Mouse (Mus musculus) limb, embryonic 13.5 days (tissue): Measurements from ENCODE around the gene Egfl6. TPM values are rescaled to one million over a fixed set of nuclear protein-coding genes. Genes with fewer than 3 reads are reported as not detected.
A peak's percentile ranks its signal among the peaks of the same experiment; 100 is the strongest.
"Not testable (repeated sequence)": the region's sequence is repeated elsewhere in the genome, so short reads cannot be mapped to it uniquely, and the experiment has no call there.

ENCODE experiments used
- ATAC-seq: fragments of 200-750 bp; cut with Nextera tagmentation; 2 replicates; pipeline ENCODE4 v1.8.0; 2017; ENCODE audit warnings: low read depth, moderate number of reproducible peaks, moderate TSS enrichment; ENCODE audit not compliant: low FRiP score
- H3K27ac ChIP-seq: fragments of 300-500 bp; sonication (generic); 2 replicates; pipeline ENCODE4 v1.5.1; 2015; ENCODE audit warnings: inconsistent platforms, mild to moderate bottlenecking, moderate library complexity
- H3K27me3 ChIP-seq: fragments of 300-500 bp; sonication (generic); 2 replicates; pipeline ENCODE4 v1.6.1; 2015; ENCODE audit warnings: mild to moderate bottlenecking, inconsistent platforms
- H3K36me3 ChIP-seq: fragments of 300-500 bp; sonication (generic); 2 replicates; pipeline ENCODE4 v1.6.1; 2015; ENCODE audit warnings: inconsistent platforms, mild to moderate bottlenecking, moderate library complexity
- H3K4me1 ChIP-seq: fragments of 300-500 bp; sonication (generic); 2 replicates; pipeline ENCODE4 v1.6.1; 2015; ENCODE audit warnings: inconsistent platforms
- H3K4me2 ChIP-seq: fragments of 300-500 bp; sonication (generic); replicated peaks from 2 replicates; pipeline ENCODE4 v1.6.1; 2015; ENCODE audit warnings: inconsistent platforms, mild to moderate bottlenecking, moderate library complexity
- H3K4me3 ChIP-seq: fragments of 300-500 bp; sonication (generic); 2 replicates; pipeline ENCODE4 v1.5.1; 2015; ENCODE audit warnings: moderate library complexity, mild to moderate bottlenecking, inconsistent platforms
- H3K9ac ChIP-seq: fragments of 300-500 bp; sonication (generic); 2 replicates; pipeline ENCODE4 v1.6.1; 2015; ENCODE audit warnings: mild to moderate bottlenecking, inconsistent platforms
- H3K9me3 ChIP-seq: fragments of 300-500 bp; sonication (generic); 2 replicates; pipeline ENCODE4 v1.6.1; 2016; ENCODE audit warnings: inconsistent platforms
- WGBS: fragments of 180-500 bp; shearing (Covaris S2); methylation state at CpG from one replicate; pipeline ENCODE4 v1.1.7; 2015; 5-methylcytosine and 5-hydroxymethylcytosine counted together
- polyA plus RNA-seq: library from polyadenylated mRNA; unstranded; fragments of >200 nt; fragmentation: Nextera tagmentation; extraction: Ambion mirVana; gene quantifications from 2 replicates; pipeline ENCODE4 v1.2.1, GENCODE M21; 2015

Gene Egfl6
- polyA plus RNA-seq, 1 experiment from 2014 or later, result 86.0 TPM

DNA sequence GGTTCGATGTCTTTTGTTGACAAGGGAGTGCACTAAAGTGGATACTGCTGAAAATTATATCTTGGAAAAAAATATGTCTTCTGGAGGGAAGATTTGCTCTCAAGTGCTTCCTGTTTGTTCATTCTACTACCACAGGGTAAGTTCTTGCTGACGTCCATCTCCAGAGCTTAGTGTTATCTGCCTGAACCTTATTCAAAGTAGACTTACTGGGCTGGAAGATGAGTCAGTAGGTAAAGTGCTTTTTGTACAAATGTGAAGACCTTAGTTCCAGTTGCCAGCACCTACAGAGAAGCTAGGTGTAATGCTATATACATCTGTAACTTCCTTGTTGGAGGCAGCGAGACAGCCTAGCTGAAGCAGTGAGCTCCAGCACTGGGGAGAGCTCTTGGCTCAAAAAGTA is 69.6 kb downstream of the Egfl6 start:
- ATAC-seq, result no peak
- Histone ChIP-seq H3K4me1 (no peaks in the 10 kb centered on the region), H3K27ac (no peak overlapping the region; the same call in 1 of the 2 replicates), H3K36me3 (no peaks in the 10 kb centered on the region), H3K9me3 (no peaks in the 10 kb centered on the region), H3K27me3 (peaks cover 14% of the 10 kb centered on the region), H3K4me3 (no peak overlapping the region), H3K9ac (no peak overlapping the region), H3K4me2 (no peak overlapping the region)
- 88% methylated on average over 3 of the region's 3 CpGs for WGBS

GRCm38 (mm10) chrX:166514035-166514434 is 71.5 kb downstream of the Egfl6 start:
- H3K9me3 ChIP-seq, ATAC-seq, H3K36me3 ChIP-seq, H3K4me3 ChIP-seq, H3K4me1 ChIP-seq, H3K9ac ChIP-seq: not testable (repeated sequence)
- 0 out of 2 replicates have a peak overlapping the region, but pooled peaks have one; percentile 63 for H3K27ac ChIP-seq
- peaks cover 15% of the 10 kb centered on the region; the same call in 1 of the 2 replicates for H3K27me3 ChIP-seq
- WGBS, result 22% methylated on average over 12 of the region's 12 CpGs
- H3K4me2 ChIP-seq, result peak overlapping the region; percentile 38

- Histone ChIP-seq H3K36me3 (no peaks in the 10 kb centered on the region), H3K4me3 (no peak overlapping the region), H3K9me3 (no peaks in the 10 kb centered on the region), H3K9ac (no peak overlapping the region), H3K4me1 (0 out of 2 replicates have a peak, but pooled peaks cover 3% of the 10 kb centered on the region), H3K27me3 (peaks cover 19% of the 10 kb centered on the region; the same call in 1 of the 2 replicates), H3K27ac (no peak overlapping the region), H3K4me2 (no peak overlapping the region)
- WGBS, result 94% methylated on average over 4 of the region's 4 CpGs
- ATAC-seq, result no peak
Measured at GRCm38 (mm10) chrX:166512071-166512470, 73.4 kb downstream of the Egfl6 start.

DNA sequence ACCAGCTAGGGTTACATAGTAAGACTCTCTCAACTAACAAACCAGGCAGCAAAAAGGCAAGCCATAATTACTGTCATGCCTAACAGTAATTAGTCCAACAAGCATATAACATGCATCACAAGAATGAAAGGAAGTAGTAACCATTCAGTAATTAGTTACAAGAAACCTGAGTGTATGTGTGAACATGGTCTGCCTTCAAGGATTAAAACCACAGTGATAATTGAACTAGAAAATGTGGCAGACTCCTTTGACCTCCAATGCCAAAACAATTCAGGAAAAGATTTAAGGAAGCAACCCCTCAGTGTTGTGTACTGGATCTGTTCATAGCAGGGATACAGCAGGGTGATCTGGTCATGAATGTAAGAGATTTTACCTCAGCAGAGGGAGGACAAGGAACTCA is 74.4 kb downstream of the Egfl6 start:
- Histone ChIP-seq H3K4me3 (no peak overlapping the region), H3K9me3 (no peaks in the 10 kb centered on the region), H3K9ac (no peak overlapping the region), H3K4me1 (0 out of 2 replicates have a peak, but pooled peaks cover 3% of the 10 kb centered on the region), H3K4me2 (no peak overlapping the region), H3K27me3 (peaks cover 19% of the 10 kb centered on the region; the same call in 1 of the 2 replicates), H3K36me3 (no peaks in the 10 kb centered on the region), H3K27ac (no peak overlapping the region)
- ATAC-seq, result no peak

- peak overlapping the region; percentile 53 for H3K4me2 ChIP-seq
- 13% methylated on average over 65 of the region's 65 CpGs for WGBS
- H3K4me3 ChIP-seq, result peak overlapping the region; percentile 53
- H3K4me1 ChIP-seq, result 0 out of 2 replicates have a peak, but pooled peaks cover 3% of the 10 kb centered on the region
- H3K9ac ChIP-seq, result peak overlapping the region; percentile 75
- ATAC-seq, result peak; percentile 96
- H3K27ac ChIP-seq, result peak overlapping the region; percentile 97
- H3K27me3 ChIP-seq, result peaks cover 15% of the 10 kb centered on the region; the same call in 1 of the 2 replicates
- 0 out of 2 replicates have a peak, but pooled peaks cover 6% of the 10 kb centered on the region for H3K36me3 ChIP-seq
- no peaks in the 10 kb centered on the region for H3K9me3 ChIP-seq
Measured at GRCm38 (mm10) chrX:166509761-166510738, 75.5 kb downstream of the Egfl6 start.

GRCm38 (mm10) chrX:166504421-166504820 is 81.1 kb downstream of the Egfl6 start:
- Histone ChIP-seq H3K9ac (no peak overlapping the region), H3K4me2 (no peak overlapping the region), H3K27me3 (peaks cover 12% of the 10 kb centered on the region; the same call in 1 of the 2 replicates), H3K36me3 (0 out of 2 replicates have a peak, but pooled peaks cover 7% of the 10 kb centered on the region), H3K4me1 (0 out of 2 replicates have a peak, but pooled peaks cover 3% of the 10 kb centered on the region), H3K27ac (no peak overlapping the region), H3K4me3 (no peak overlapping the region), H3K9me3 (no peaks in the 10 kb centered on the region)
- WGBS, result 73% methylated on average over 1 of the region's 2 CpGs
- ATAC-seq, result no peak

- no peak overlapping the region for H3K4me2 ChIP-seq
- H3K27ac ChIP-seq, result no peak overlapping the region
- ATAC-seq, result no peak
Measured at GRCm38 (mm10) chrX:166499496-166500190, 85.9 kb downstream of the Egfl6 start.

GRCm38 (mm10) chrX:166497771-166498170 is 87.7 kb downstream of the Egfl6 start:
- Histone ChIP-seq H3K27ac (no peak overlapping the region), H3K4me3 (no peak overlapping the region), H3K27me3 (peaks cover 6% of the 10 kb centered on the region; the same call in 1 of the 2 replicates), H3K4me1 (no peaks in the 10 kb centered on the region), H3K36me3 (no peaks in the 10 kb centered on the region), H3K4me2 (no peak overlapping the region), H3K9ac (no peak overlapping the region), H3K9me3 (no peaks in the 10 kb centered on the region)
- ATAC-seq, result no peak
- 66% methylated on average over 4 of the region's 4 CpGs for WGBS

More at GRCm38 (mm10) chrX:166499496-166500190, 85.9 kb downstream of the Egfl6 start:
- no peaks in the 10 kb centered on the region for H3K4me1 ChIP-seq
- no peak overlapping the region for H3K9ac ChIP-seq
- peaks cover 6% of the 10 kb centered on the region; the same call in 1 of the 2 replicates for H3K27me3 ChIP-seq
- no peak overlapping the region for H3K4me3 ChIP-seq
- no peaks in the 10 kb centered on the region for H3K9me3 ChIP-seq
- 78% methylated on average over 1 of the region's 1 CpGs for WGBS
- no peaks in the 10 kb centered on the region for H3K36me3 ChIP-seq

GRCm38 (mm10) chrX:166495052-166495451 is 90.5 kb downstream of the Egfl6 start:
- no peak overlapping the region for H3K4me3 ChIP-seq
- no peak overlapping the region for H3K9ac ChIP-seq
- H3K4me2 ChIP-seq, result no peak overlapping the region
- no peaks in the 10 kb centered on the region for H3K27me3 ChIP-seq
- WGBS, result 93% methylated on average over 2 of the region's 2 CpGs
- no peaks in the 10 kb centered on the region for H3K9me3 ChIP-seq
- no peaks in the 10 kb centered on the region for H3K4me1 ChIP-seq
- no peaks in the 10 kb centered on the region for H3K36me3 ChIP-seq
- H3K27ac ChIP-seq, result no peak overlapping the region
- ATAC-seq, result no peak

- peak; percentile 98 for ATAC-seq
- peak within 1 kb of the TSS; percentile 59 for H3K4me3 ChIP-seq
- H3K9me3 ChIP-seq, result no peaks in the 10 kb centered on the region
- no peaks in the 10 kb centered on the region for H3K36me3 ChIP-seq
- peak within 1 kb of the TSS; percentile 52; the same call in 1 of the 2 replicates for H3K27ac ChIP-seq
- H3K27me3 ChIP-seq, result peaks cover 13% of the 10 kb centered on the region
- H3K4me2 ChIP-seq, result peak within 1 kb of the TSS; percentile 64
- 12% methylated on average over 40 of the region's 41 CpGs for WGBS
- 0 out of 2 replicates have a peak, but pooled peaks cover 15% of the 10 kb centered on the region for H3K4me1 ChIP-seq
- H3K9ac ChIP-seq, result peak within 1 kb of the TSS; percentile 72
Measured at GRCm38 (mm10) chrX:166479365-166479983, 106.0 kb downstream of the Egfl6 start, which contains the start of gene Rab9. TSS of gene Rab9 (minus strand) at chrX:166479867.

DNA sequence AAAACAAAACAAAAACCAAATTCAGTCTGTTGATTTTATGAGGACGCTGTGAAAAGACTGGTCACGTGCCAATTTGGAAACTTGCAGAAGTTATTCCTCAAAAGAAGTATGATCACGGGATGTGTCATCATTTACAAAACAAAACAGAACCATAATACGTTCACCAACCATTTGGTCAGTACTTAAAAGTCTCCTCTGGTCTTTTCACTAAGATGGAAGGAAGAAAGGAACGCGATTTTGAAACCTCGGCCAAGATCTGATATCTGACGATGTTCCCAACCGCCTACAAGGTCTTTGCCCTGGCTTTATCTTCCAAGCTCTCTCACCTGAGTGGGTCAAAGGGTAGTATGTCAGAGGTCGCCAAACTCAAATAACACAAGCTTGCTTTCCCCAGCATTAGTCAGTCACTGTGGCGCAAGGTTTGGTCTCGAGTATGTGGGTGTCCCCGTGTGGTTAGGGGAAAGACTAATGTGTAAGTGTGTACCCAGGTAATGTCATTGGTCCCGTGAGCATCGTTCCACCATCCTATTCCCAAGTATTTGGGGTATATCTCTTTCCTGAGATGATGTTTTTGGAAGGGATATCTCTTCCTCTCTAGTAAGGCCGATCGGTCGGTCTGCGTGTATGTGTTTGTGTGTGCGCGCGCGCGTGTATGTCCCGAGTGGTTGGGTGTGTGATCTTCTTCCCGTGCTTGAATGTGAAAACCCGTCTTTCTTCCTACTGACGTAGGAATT is 106.7 kb downstream of the Egfl6 start:
- peaks cover 17% of the 10 kb centered on the region for H3K27me3 ChIP-seq
- no peaks in the 10 kb centered on the region for H3K9me3 ChIP-seq
- H3K9ac ChIP-seq, result peak overlapping the region; percentile 72
- peak overlapping the region; percentile 64 for H3K4me2 ChIP-seq
- peak overlapping the region; percentile 52; the same call in 1 of the 2 replicates for H3K27ac ChIP-seq
- peaks cover 19% of the 10 kb centered on the region; the same call in 1 of the 2 replicates for H3K4me1 ChIP-seq
- peak; percentile 13; the same call in 1 of the 2 replicates for ATAC-seq
- H3K36me3 ChIP-seq, result no peaks in the 10 kb centered on the region
- peak overlapping the region; percentile 59 for H3K4me3 ChIP-seq
- 28% methylated on average over 28 of the region's 28 CpGs for WGBS
